Mouse (Mus musculus) lung, embryonic 14.5 days (tissue): ENCODE measurements around the gene Efna5. TPM values are rescaled to one million over a fixed set of nuclear protein-coding genes. Genes with fewer than 3 reads are reported as not detected.

Experiments used
- ATAC-seq: fragments of 200-750 bp; cut with Nextera tagmentation; 2 replicates; pipeline ENCODE4 v1.8.0; 2017; ENCODE audit warnings: mild to moderate bottlenecking, moderate TSS enrichment, moderate library complexity; ENCODE audit not compliant: insufficient read depth
- DNase-seq: peaks from one replicate; pipeline ENCODE4 v3.0.0-alpha.2; 2015
- H3K27ac ChIP-seq: fragments of 300-500 bp; sonication (generic); 2 replicates; pipeline ENCODE4 v1.5.1; 2014; ENCODE audit warnings: low read depth, mild to moderate bottlenecking, moderate library complexity
- H3K27me3 ChIP-seq: fragments of 300-500 bp; sonication (generic); 2 replicates; pipeline ENCODE4 v1.6.1; 2014; ENCODE audit warnings: low read length, control low read depth; ENCODE audit not compliant: insufficient read depth
- H3K36me3 ChIP-seq: fragments of 300-500 bp; sonication (generic); 2 replicates; pipeline ENCODE4 v1.6.1; 2014; ENCODE audit warnings: control low read depth; ENCODE audit not compliant: insufficient read depth
- H3K4me1 ChIP-seq: fragments of 300-500 bp; sonication (generic); 2 replicates; pipeline ENCODE4 v1.6.1; 2014; ENCODE audit warnings: antibody characterized with exemption, control low read depth; ENCODE audit not compliant: insufficient read depth
- H3K4me2 ChIP-seq: fragments of 300-500 bp; sonication (generic); 2 replicates; pipeline ENCODE4 v1.6.1; 2014; ENCODE audit warnings: mild to moderate bottlenecking
- H3K4me3 ChIP-seq: fragments of 300-500 bp; sonication (generic); 2 replicates; pipeline ENCODE4 v1.5.1; 2014; ENCODE audit warnings: low read depth, low read length
- H3K9ac ChIP-seq: fragments of 300-500 bp; sonication (generic); 2 replicates; pipeline ENCODE4 v1.6.1; 2014
- H3K9me3 ChIP-seq: fragments of 300-500 bp; sonication (generic); 2 replicates; pipeline ENCODE4 v1.6.1; 2016; ENCODE audit warnings: low read depth, low read length, control low read depth
- CTCF ChIP-seq: IDR thresholded peaks from 2 replicates; pipeline ENCODE4 v1.5.1; 2016; ENCODE audit warnings: antibody characterized with exemption, low read depth
- WGBS: fragments of 180-500 bp; shearing (Covaris S2); extraction: QIAGEN DNeasy Blood & Tissue Kit; methylation state at CpG from one replicate; pipeline ENCODE4 v1.1.7; 2014; 5-methylcytosine and 5-hydroxymethylcytosine counted together
- polyA plus RNA-seq: library from polyadenylated mRNA; unstranded; fragments of >200 nt; fragmentation: Nextera tagmentation; extraction: Ambion mirVana; gene quantifications from 2 replicates; pipeline ENCODE4 v1.2.1, GENCODE M21; 2014

Efna5 gene
- polyA plus RNA-seq, 1 experiment from 2014 or later: 14.8 TPM

DNA sequence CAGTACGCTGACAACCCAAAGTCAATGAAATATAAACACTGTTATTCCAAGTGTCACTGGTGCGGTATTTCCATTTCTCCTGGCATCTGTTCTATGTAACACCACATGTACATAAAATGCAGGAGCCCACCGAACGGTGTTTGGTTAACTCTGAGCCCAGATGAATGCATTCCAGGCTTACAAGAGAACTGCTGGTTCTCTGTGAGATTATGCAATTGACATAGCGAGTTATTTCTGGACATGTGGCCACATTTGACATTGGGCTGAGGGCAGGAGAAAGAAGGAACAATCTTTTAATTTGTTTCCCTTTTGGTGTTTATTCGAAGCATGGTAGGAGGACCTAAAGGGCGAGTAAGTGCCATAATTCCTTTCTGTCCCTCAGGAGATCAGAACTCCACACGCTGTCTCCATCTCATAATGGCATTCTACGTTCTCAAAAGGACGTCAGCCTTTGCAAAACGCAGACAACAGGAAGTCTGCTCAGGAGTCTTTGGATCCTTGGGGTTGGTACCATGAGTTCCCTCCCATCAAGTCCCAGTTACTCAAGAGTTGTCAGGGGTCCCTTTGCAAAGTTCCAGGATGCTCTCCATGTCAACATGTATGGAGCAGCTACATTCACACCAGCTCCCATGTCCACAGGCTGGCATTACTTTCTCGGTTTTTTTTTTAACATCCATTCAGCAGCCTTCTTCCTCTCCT, 238.5 kb downstream of the Efna5 start:
- peak; percentile 19 for DNase-seq
- no peaks in the 10 kb centered on the region for H3K27me3 ChIP-seq

DNA sequence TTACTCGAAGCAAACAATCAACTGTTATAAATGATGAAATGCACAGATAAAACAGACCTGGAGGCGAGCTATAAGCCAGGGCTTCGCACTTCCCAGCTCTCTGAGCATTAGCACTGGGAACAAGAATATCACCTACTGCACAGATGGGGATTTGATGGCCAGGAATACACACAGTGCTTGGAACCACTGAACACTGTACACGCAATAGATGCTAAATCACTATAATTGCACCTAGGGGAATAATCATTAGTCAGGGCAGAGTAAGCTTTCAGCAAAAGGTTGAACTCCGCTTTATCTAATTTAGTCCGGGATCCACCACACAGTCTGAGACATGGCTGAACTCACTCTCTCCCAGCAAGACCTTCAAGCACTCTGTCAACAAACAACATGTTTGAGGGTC, 240.5 kb downstream of the Efna5 start:
- no peaks in the 10 kb centered on the region for H3K36me3 ChIP-seq
- ATAC-seq (no peak), DNase-seq (no peak)
- no peaks in the 10 kb centered on the region for H3K27me3 ChIP-seq
- H3K27ac ChIP-seq: no peak overlapping the region
- H3K4me1 ChIP-seq: no peaks in the 10 kb centered on the region
- no peak for TF ChIP-seq CTCF
- no peaks in the 10 kb centered on the region for H3K9me3 ChIP-seq
- WGBS: 84% methylated on average over 6 of the region's 6 CpGs
- H3K4me3 ChIP-seq: no peak overlapping the region
- H3K4me2 ChIP-seq: no peak overlapping the region
- no peak overlapping the region for H3K9ac ChIP-seq

More for the DNA sequence above, 238.5 kb downstream of the Efna5 start:
- ATAC-seq: no peak
- H3K9ac ChIP-seq: no peak overlapping the region
- H3K27ac ChIP-seq: no peak overlapping the region
- WGBS: 66% methylated on average over 12 of the region's 12 CpGs
- TF ChIP-seq CTCF: no peak
- no peaks in the 10 kb centered on the region for H3K36me3 ChIP-seq
- H3K4me1 ChIP-seq: no peaks in the 10 kb centered on the region
- H3K4me3 ChIP-seq: no peak overlapping the region
- H3K4me2 ChIP-seq: no peak overlapping the region
- no peaks in the 10 kb centered on the region for H3K9me3 ChIP-seq

DNA sequence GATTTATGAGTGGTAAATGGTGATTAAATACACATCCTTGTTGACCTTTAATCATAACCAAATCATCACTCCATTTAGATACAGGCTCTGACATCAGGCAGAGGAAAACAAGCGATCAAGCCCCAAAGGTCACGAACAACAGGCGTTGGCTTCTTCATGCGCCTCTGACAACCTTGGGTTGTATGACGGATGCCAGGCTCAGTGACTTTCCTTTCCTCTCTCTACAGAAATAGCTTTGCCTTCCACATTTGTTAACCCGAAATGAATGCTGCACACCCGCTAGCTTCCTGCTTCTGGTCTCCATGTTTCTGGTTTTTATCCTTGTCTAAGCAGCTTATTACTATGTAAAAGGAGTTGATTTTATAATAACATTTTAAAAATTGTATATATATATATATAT, 244.2 kb downstream of the Efna5 start:
- Histone ChIP-seq H3K36me3 (no peaks in the 10 kb centered on the region), H3K4me2 (no peak overlapping the region), H3K9me3 (no peaks in the 10 kb centered on the region), H3K9ac (no peak overlapping the region), H3K4me1 (no peaks in the 10 kb centered on the region), H3K4me3 (no peak overlapping the region), H3K27ac (no peak overlapping the region), H3K27me3 (no peaks in the 10 kb centered on the region)
- DNase-seq (no peak), ATAC-seq (no peak)
- no peak for TF ChIP-seq CTCF
- WGBS: 72% methylated on average over 7 of the region's 7 CpGs

DNA sequence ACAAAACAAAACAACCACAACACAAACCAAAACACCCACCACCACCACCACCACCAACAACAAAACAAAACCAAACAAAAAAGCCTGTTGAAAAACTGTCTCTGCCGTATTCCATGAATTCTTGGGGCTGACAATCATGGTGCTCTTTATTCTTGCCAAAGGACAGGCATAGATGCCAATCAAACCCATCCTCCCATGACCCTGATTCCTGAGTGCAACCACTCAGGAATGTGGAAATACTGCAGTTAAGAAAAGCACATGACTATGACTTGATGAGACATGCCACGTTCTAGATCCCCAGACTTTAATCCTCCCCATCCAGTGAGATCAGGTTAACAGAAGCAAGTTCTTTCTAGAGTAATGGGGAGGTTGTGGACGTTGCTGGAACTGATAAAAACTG, 246.2 kb downstream of the Efna5 start:
- H3K27ac ChIP-seq: no peak overlapping the region
- no peak overlapping the region for H3K9ac ChIP-seq
- H3K27me3 ChIP-seq: no peaks in the 10 kb centered on the region
- WGBS: 76% methylated on average over 3 of the region's 3 CpGs
- H3K4me2 ChIP-seq: no peak overlapping the region
- H3K4me3 ChIP-seq: no peak overlapping the region
- DNase-seq: no peak
- no peaks in the 10 kb centered on the region for H3K9me3 ChIP-seq
- no peak for ATAC-seq
- no peaks in the 10 kb centered on the region for H3K36me3 ChIP-seq
- no peak for TF ChIP-seq CTCF
- no peaks in the 10 kb centered on the region for H3K4me1 ChIP-seq

DNA sequence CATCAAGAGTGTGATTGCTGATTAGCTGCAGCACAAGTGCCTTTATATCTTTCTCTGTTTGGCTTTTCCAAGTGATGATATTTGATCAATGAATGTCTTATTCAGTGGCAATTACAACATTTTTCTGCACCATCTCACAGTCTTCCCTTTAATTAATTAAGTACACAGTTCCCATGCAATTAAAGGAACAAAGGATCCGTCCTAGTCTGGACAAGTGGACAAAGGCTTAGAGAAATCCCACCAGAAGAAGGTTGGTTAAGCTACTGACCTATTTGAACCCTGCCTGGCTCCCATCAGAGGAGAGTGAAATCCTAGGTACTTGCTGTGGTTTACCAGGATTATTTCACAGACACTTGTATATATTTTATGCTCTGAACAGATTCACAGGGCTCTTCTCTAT, 252.6 kb downstream of the Efna5 start:
- no peak overlapping the region for H3K27ac ChIP-seq
- no peak overlapping the region for H3K4me2 ChIP-seq
- TF ChIP-seq CTCF: no peak
- no peaks in the 10 kb centered on the region for H3K9me3 ChIP-seq
- DNase-seq (no peak), ATAC-seq (no peak)
- H3K36me3 ChIP-seq: no peaks in the 10 kb centered on the region
- 83% methylated on average over 1 of the region's 1 CpGs for WGBS
- H3K4me3 ChIP-seq: no peak overlapping the region
- H3K9ac ChIP-seq: no peak overlapping the region
- H3K27me3 ChIP-seq: no peaks in the 10 kb centered on the region
- H3K4me1 ChIP-seq: no peaks in the 10 kb centered on the region

DNA sequence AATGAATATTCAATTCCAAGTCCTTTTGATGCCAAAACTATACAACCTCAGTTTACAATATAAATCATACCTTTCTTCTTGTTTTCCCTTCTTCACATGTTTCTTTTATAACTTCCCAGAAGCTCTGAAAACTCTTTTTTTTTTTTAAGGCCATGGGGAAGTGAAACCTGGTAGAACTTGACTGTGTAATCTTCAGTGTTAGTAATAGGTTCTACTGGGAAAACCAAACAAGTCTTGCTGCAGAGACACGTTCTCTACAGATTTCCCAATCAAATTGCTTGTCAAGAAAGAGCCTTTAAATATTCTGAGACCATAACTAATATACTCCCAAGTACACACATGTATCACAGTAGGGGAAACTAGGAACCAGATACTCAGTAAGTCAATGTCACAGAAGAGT, 253.6 kb downstream of the Efna5 start:
- Histone ChIP-seq H3K27ac (no peak overlapping the region), H3K36me3 (no peaks in the 10 kb centered on the region), H3K4me2 (no peak overlapping the region), H3K4me1 (no peaks in the 10 kb centered on the region), H3K9ac (no peak overlapping the region), H3K4me3 (no peak overlapping the region), H3K9me3 (no peaks in the 10 kb centered on the region), H3K27me3 (no peaks in the 10 kb centered on the region)
- DNase-seq: no peak
- no peak for ATAC-seq
- WGBS: 58% methylated on average over 1 of the region's 1 CpGs
- TF ChIP-seq CTCF: no peak

DNA sequence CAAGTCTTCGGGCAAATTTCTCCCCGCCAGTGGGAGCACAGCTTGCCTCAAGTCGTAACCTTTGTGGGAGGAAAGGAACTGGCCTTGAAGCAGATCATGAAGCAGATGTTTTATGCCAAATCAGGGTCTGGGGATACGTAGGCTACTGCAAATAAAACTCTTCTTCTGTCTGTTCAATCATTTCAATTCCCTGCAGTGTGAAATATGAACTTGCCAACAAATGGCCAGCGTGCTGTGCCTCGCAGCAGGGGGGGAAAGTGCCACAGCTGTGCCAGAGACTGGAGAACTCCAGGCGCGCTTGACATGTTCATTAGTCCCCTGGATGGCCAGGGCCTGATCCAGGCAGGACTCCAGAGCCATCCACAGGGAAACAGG, 255.5 kb downstream of the Efna5 start:
- ATAC-seq: no peak
- no peak for TF ChIP-seq CTCF

More for the DNA sequence above, 255.5 kb downstream of the Efna5 start:
- Histone ChIP-seq H3K4me2 (no peak overlapping the region), H3K9me3 (no peaks in the 10 kb centered on the region), H3K9ac (no peak overlapping the region), H3K4me1 (no peaks in the 10 kb centered on the region), H3K36me3 (no peaks in the 10 kb centered on the region), H3K27ac (no peak overlapping the region), H3K27me3 (no peaks in the 10 kb centered on the region), H3K4me3 (no peak overlapping the region)
- no peak for DNase-seq
- 54% methylated on average over 8 of the region's 8 CpGs for WGBS
